Mouse (Mus musculus) gastrocnemius, adult 2 months (tissue): ENCODE data around the gene Ptprm. TPM values are rescaled to one million over a fixed set of nuclear protein-coding genes. Genes with fewer than 3 reads are reported as not detected.
A peak's percentile ranks its signal among the peaks of the same experiment; 100 is the strongest.

ENCODE experiments used
- DNase-seq: peaks from one replicate; pipeline ENCODE4 v3.0.0; 2022
- H3K27ac ChIP-seq: fragments of 200-600 bp; 2 replicates; pipeline ENCODE4 v1.8.1; 2022; ENCODE audit warnings: mild to moderate bottlenecking
- H3K4me3 ChIP-seq: fragments of 200-600 bp; 2 replicates; pipeline ENCODE4 v1.8.1; 2022; ENCODE audit warnings: mild to moderate bottlenecking, moderate library complexity
- CTCF ChIP-seq: fragments of 200-600 bp; IDR thresholded peaks from 2 replicates; pipeline ENCODE4 v1.8.1; 2022; ENCODE audit warnings: antibody characterized with exemption, mild to moderate bottlenecking, moderate library complexity
- intact Hi-C: fragments of 180-260 bp; cut with DNase I; formaldehyde crosslinking; loops from one replicate; pipeline ENCODE4 v1.15.1; 2025
- total RNA-seq, 2 experiments: library from RNA; stranded (reverse); gene quantifications; 2 replicates each; pipeline ENCODE4 v1.2.3; 2021

Gene Ptprm
- total RNA-seq, 2 experiments from 2014 or later: 21.5 to 32.7 TPM

DNA sequence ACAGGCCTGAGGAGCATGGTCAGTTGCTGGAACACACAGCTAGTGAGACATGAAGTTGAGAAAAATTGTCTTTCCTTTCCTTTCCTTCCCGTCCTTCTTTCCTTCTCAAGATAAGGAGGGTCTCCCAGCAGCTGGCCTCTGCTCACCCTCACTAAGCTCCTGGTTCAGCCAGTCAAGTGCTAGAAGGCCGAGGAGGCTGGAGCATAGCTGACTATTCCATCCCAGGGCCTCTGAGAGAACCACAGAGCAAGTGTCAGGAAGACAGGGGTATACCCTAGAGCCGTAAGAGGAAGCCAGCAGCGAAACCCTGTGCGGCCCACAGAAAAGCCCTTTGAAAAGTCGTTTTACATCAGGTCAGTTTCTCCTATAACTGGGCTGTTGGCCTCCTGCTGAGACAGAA is 624.3 kb downstream of the Ptprm start:
- no peak for TF ChIP-seq CTCF
- intact Hi-C loops: no loop called here
- Histone ChIP-seq H3K27ac (no peak overlapping the region), H3K4me3 (no peak overlapping the region)
- no peak for DNase-seq

DNA sequence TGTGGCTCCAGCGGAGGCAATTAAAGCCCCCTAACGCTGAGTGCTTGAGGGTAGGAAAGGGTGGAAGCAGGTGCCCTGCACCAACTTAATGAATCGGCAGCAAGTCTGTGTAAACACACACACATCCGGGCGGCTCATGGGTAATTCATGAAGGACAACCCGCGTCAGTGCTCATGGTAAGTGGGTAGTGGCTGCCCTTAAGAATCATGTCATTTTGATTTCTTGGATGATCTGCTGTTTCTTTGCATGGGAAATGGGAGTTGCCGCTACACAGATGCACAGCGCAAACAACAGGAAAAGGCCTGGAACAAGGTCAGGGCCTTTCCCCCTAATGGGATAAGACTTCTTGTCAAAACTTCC is 633.3 kb downstream of the Ptprm start:
- TF ChIP-seq CTCF: no peak
- H3K27ac ChIP-seq: peak overlapping the region; percentile 9; the same call in 1 of the 2 replicates

DNA sequence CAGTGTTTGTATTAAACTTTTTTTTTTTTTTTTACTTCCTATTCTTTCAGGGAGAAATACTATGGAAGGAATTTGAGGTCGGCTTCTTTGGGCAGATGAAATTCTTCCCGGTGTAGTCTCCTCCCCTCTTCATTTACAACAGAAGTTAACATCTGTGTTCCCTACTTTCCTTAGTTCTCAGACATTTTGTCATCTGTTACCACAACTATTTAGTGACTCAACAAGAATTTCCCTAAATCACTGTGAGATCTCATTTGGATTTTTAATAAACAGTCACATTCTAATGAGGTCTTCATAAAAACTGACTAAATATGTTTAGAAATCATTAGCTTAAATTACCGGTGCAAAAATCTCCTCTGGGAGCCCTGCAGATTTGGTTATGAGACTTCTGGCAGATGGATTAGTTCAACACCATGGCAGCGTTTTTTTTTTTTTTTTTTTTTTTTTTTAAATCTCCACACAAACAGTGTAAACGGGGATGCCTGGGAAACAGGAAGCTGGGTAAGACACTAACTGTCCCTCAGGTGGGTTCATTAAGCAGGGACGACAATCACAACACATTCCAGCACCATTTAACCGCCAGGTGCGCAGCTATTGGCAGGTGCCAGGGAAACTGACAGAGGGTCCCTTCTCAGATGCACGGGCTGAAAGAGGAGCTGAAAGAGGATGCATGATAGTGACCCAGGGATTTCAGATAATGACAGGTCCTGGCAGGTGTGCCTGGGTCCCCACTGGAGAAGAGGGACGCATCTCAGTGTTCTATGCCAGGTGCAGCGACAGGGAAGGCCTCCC is 633.9 kb downstream of the Ptprm start:
- no peak for DNase-seq
- Histone ChIP-seq H3K4me3 (no peak overlapping the region), H3K27ac (peak overlapping the region; percentile 9; the same call in 1 of the 2 replicates)
- intact Hi-C loops: no loop called here
- TF ChIP-seq CTCF: no peak

More for the DNA sequence above, 633.3 kb downstream of the Ptprm start:
- DNase-seq: no peak
- intact Hi-C loops: no loop called here
- no peak overlapping the region for H3K4me3 ChIP-seq

DNA sequence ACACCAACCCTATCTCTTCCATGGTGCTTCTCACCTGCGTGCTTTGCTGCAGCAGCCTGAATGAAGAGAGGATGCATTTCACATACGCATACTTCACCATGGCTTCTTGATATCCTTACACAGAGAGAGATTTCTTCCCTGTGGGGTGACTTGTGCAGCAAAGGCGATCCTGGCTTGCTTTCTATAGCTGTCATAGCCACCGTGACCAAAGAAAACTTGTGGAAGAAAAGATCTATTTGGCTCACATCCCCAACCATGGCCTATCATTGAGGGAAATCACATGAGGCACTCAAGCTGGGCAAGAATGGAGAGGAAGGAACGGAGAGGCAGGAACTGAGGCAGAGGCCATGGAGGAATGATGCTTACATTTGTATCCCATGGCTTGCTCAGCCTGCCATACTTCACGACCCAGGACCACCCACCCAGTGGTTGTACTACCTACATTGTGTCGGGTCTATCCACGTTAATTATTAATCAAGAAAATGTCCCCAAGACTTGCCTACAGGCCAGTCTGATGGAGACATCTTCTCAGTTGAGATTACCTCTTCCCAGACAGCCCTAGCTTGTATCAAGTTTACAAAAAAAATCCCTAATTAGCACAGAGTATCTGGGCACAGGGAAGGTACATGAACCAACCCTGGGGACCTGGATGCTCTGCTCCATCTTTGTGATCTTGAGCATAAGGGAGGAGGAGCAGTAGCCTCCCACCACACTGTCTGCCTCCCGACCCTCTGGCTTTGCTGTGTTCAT is 641.6 kb downstream of the Ptprm start:
- DNase-seq: no peak
- intact Hi-C loops: no loop called here
- Histone ChIP-seq H3K27ac (no peak overlapping the region), H3K4me3 (no peak overlapping the region)
- TF ChIP-seq CTCF: no peak

DNA sequence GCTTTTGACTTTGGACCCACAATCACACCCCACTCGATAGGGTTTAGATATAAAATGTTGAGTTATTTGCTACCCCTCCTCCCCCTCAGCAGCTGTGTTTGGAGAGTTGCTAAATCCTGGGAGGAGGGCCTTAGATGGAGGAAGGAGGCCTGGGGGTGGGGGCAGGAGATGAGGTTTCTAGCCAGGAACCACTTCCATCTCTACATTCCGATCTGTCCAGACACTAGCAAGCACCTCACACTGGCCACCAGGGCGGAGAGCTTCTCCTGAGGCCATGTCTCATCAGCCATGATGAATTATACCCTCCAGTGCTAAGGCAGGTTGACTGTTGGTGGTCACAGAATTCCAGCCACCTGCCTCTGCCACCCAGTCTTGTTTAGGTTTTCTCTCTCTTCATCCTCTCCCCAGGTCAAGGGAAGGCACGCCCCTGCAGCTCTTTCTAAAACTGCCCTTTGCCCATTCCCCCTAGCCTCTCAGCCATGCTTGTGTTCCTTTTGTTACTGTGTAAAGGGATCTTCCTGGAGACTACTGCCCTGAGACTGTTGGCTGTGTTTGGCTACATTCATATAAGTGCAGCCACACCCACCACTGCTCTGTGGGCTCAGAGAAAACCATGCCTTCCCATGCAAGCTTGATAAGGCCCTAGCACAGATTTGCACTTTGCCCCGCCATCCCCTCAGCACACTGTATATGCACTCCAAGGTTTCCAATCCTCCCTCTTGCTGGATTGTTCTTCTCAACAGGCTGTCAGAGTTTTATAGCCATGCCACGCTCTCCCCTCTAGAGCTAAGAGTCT is 642.8 kb downstream of the Ptprm start:
- no peak overlapping the region for H3K27ac ChIP-seq
- no peak for TF ChIP-seq CTCF

DNA sequence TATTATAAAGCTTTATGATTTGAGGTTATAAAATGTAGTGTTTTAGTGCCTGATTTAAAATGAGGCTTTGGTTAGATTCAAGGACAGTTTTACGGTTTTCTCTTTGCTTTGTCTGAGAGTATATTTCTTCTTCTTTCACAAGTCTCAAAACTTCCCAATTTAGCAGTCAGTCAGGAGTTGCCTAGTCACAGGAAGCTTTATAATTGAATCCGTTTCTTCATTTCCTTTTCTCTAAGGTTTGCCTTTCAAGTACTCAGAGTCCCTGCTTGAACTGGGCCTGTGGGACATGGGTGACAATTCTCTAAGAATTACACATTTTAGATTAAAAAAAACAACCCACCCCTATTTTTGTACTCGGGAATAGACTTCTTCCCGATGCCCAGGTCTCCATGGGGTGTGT is 643.7 kb downstream of the Ptprm start:
- TF ChIP-seq CTCF: no peak
- Histone ChIP-seq H3K27ac (no peak overlapping the region), H3K4me3 (no peak overlapping the region)
- intact Hi-C loops: no loop called here
- no peak for DNase-seq

More for the DNA sequence above, 642.8 kb downstream of the Ptprm start:
- intact Hi-C loops: no loop called here
- H3K4me3 ChIP-seq: no peak overlapping the region
- DNase-seq: no peak

DNA sequence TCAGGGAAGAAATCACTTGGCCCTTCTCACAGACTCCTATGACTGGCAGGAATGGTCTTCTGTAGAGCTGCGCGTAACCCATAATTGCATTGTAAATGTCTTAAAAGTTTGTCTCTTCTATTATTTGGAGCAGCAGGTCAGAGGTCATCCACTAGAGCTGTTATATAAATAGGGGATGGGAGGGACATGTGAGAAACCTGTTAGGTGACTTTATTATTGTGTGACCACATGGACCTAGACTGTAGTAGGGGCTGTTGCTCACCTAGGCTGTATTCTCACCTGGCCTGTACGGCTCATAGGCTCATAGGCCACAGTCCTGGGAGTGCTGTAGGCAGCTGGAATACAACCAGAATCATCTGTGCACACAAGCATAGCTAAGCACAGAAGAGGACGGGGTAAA is 645.5 kb downstream of the Ptprm start:
- TF ChIP-seq CTCF: no peak
- intact Hi-C loops: no loop called here
- no peak overlapping the region for H3K4me3 ChIP-seq
- no peak overlapping the region for H3K27ac ChIP-seq
- DNase-seq: no peak

DNA sequence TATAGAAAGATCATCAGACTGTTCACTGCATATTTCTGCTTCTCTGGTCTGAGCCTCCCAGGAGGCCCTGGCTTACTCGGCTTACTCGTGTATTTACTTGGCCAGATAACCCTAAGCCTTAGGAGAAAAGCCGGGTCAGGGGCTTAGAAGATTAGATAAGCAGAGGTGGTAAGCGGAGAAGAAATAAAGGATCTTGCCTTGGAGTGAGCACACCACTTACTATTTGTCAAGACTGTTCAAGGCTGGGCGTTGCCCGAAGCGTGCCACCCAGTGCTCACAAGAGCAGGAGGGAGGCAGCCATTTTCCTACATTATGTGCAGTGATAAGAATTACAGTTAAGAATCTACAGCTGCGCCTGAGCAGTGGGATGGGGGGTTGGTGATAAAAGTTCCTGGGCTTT is 646.6 kb downstream of the Ptprm start:
- Histone ChIP-seq H3K4me3 (no peak overlapping the region), H3K27ac (no peak overlapping the region)
- intact Hi-C loops: no loop called here
- no peak for DNase-seq
- TF ChIP-seq CTCF: no peak

DNA sequence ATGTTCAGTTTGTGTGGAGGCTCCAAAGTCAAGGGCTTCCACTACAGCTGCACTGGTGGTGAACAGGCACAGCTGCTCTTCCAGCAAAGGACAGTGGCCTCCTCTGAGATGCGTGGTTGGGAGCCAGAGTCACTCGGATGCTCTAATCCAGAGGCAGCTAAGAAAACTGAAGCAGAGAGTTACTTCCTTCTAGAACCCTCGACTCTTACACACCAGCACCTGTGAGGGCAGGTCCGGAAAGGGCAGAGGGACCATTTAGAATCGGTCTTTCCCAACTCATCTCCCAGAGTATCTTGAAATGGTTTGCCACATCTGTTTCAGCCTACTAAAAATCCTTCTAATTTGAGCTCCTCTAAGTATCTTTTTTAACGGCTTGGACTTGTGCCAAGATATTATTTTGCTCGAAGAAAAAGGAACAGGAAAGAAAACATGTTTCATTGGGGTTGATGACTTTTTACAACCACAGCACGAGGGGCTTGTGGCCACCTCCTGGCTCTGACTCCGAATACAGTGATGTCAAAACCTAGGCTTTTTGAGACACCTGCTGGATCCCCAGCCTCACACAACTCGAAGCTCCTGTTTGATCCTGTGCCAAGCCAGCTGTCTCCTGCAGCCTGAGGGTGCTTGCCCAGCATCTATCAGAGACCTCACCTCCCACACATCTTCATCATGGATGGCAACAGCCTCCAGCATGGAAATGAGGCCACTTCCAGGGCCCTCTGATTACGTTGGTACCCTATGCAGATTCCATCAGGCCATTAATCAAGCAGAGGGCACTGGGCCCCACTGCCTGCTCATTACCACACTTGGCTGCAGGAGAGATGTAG is 652.7 kb downstream of the Ptprm start:
- Histone ChIP-seq H3K27ac (no peak overlapping the region), H3K4me3 (no peak overlapping the region)
- intact Hi-C loops: no loop called here
- DNase-seq: no peak
- TF ChIP-seq CTCF: no peak

DNA sequence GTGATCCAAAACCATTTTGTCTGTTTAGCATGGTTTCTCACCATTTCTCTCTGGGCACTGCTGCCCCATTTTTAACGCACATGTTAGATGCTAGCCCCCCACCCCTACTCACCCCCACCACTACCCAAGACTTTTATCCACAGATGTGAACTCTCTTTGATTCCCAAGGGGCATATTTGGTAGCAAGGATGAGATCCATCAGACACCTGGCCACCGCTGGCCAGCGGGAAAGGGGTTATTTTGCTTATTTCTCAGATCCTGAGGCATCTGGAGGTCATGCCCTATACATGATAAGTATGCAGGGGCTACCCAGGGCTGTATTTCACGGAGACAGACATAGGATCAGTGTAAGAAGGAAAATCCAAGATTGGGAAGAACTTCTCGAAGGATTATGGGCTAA is 654.4 kb downstream of the Ptprm start:
- Histone ChIP-seq H3K27ac (no peak overlapping the region), H3K4me3 (no peak overlapping the region)
- intact Hi-C loops: no loop called here
- no peak for DNase-seq
- no peak for TF ChIP-seq CTCF

DNA sequence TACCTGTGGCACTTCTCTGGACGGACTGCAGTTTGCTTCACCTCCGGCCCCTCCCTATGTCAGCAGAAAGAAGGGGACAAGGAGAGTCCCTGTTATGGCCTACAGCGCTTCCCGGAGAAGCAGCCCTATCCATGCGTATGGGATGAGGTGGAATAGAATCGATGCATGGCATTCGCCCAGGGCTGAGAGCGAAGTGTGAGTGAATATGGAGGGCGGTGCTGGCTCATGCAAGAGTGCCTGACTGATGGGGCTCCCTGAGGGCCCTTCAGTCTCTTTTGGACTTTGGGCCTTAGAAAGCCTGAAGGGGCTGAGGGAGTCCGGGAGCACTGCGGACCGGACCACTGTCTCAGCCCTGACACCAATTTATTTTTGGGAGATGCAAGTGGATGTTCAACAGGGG is 656.6 kb downstream of the Ptprm start:
- no peak overlapping the region for H3K27ac ChIP-seq
- no peak overlapping the region for H3K4me3 ChIP-seq
- no peak for DNase-seq
- intact Hi-C loops: no loop called here
- no peak for TF ChIP-seq CTCF

DNA sequence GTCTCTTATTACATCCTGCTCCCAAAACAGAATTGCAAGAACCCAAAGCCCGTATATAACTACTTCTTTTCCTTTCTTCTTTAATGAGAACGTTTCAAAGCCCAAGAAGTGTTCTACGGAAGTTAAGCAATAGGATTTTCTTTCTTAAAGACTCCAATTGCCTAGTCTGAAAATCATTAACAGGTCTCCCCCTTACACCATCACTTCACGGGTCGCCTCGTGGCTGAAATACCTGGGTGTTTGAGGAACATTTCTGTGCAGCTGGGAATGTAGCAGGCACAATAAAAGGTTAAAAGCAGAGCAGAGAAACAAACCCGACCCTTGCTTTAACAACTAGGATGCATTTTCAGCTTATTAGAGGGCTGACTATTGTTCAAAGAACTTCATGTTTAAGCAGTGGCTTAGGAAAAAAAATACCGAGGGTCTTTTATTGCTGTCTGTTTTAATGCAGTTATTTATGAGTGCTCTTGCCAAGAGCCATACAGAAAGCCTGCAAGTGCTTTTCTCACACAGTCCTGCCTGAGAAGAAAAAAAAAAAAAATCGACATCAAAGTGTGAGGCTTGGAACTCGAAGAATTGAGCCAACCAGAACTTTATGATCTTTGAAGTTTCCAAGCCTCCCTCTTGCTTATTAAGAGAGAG is 657.6 kb downstream of the Ptprm start:
- TF ChIP-seq CTCF: no peak
- no peak overlapping the region for H3K27ac ChIP-seq
- no peak overlapping the region for H3K4me3 ChIP-seq
- DNase-seq: no peak
- intact Hi-C loops: no loop called here
